Mouse (Mus musculus) ES-Bruce4 (cell line): ENCODE data around the gene Siah2. TPM values are rescaled to one million over a fixed set of nuclear protein-coding genes. Genes with fewer than 3 reads are reported as not detected.

Experiments used
- H3K27ac ChIP-seq: 2 replicates; pipeline ENCODE4 v1.5.1; 2012; ENCODE audit warnings: low read length, inconsistent platforms; ENCODE audit not compliant: insufficient read depth
- H3K27me3 ChIP-seq: 2 replicates; pipeline ENCODE4 v1.6.1; 2012; ENCODE audit warnings: mild to moderate bottlenecking, low read length, inconsistent platforms; ENCODE audit not compliant: control insufficient read depth, poor library complexity, insufficient read depth, severe bottlenecking
- H3K36me3 ChIP-seq: 2 replicates; pipeline ENCODE4 v1.6.1; 2012; ENCODE audit warnings: inconsistent platforms, mild to moderate bottlenecking, low read length, moderate library complexity; ENCODE audit not compliant: control insufficient read depth, poor library complexity, insufficient read depth, severe bottlenecking
- H3K4me1 ChIP-seq: one replicate; pipeline ENCODE4 v1.8.1; 2011; ENCODE audit warnings: low read length; ENCODE audit not compliant: control insufficient read depth, insufficient read depth
- H3K4me3 ChIP-seq: 2 replicates; pipeline ENCODE4 v1.5.1; 2011; ENCODE audit warnings: low read depth, mild to moderate bottlenecking, low read length
- H3K9ac ChIP-seq: 2 replicates; pipeline ENCODE4 v1.6.1; 2012; ENCODE audit warnings: low read depth, mild to moderate bottlenecking, inconsistent platforms; ENCODE audit not compliant: poor library complexity, severe bottlenecking
- H3K9me3 ChIP-seq: replicated peaks from 2 replicates; pipeline ENCODE4 v1.6.1; 2012; ENCODE audit warnings: mild to moderate bottlenecking, low read length, inconsistent platforms; ENCODE audit not compliant: control insufficient read depth, poor library complexity, insufficient read depth, severe bottlenecking
- CTCF ChIP-seq: IDR thresholded peaks from one replicate; pipeline ENCODE4 v1.8.1; 2011; ENCODE audit warnings: low read depth, low read length
- EP300 ChIP-seq: IDR thresholded peaks from 2 replicates; pipeline ENCODE4 v1.6.1; 2011; ENCODE audit warnings: low read depth, low read length; ENCODE audit not compliant: insufficient read depth
- POLR2A ChIP-seq: IDR thresholded peaks from one replicate; pipeline ENCODE4 v1.8.1; 2011; ENCODE audit warnings: low read length; ENCODE audit not compliant: insufficient read depth
- polyA plus RNA-seq: library from polyadenylated mRNA; stranded (reverse); fragments of >200 nt; gene quantifications from 2 replicates; pipeline ENCODE4 v1.2.4, GENCODE M21; 2011; ENCODE audit warnings: low read depth; ENCODE audit not compliant: missing spikeins, insufficient read depth, insufficient read length

The Siah2 gene
- polyA plus RNA-seq, 1 experiment, result 8.9 TPM

GRCm38 (mm10) chr3:58716705-58717104 is 24.5 kb upstream of the Siah2 start:
- Histone ChIP-seq H3K27ac (no peak overlapping the region), H3K4me3 (no peak overlapping the region), H3K9ac (no peak overlapping the region), H3K27me3 (no peaks in the 10 kb centered on the region), H3K4me1 (no peaks in the 10 kb centered on the region), H3K9me3 (0 out of 2 replicates have a peak, but pooled peaks cover 2% of the 10 kb centered on the region), H3K36me3 (no peaks in the 10 kb centered on the region)
- TF ChIP-seq EP300 (no peak), CTCF (no peak), POLR2A (no peak)

- Histone ChIP-seq H3K9me3 (0 out of 2 replicates have a peak, but pooled peaks cover 2% of the 10 kb centered on the region), H3K9ac (no peak overlapping the region), H3K4me3 (no peak overlapping the region), H3K27me3 (no peaks in the 10 kb centered on the region), H3K4me1 (no peaks in the 10 kb centered on the region), H3K36me3 (no peaks in the 10 kb centered on the region), H3K27ac (no peak overlapping the region)
- TF ChIP-seq EP300 (no peak), CTCF (no peak), POLR2A (no peak)
These were observed 22.6 kb upstream of the Siah2 start for GRCm38 (mm10) chr3:58714767-58715166.

GRCm38 (mm10) chr3:58714034-58714433 is 21.8 kb upstream of the Siah2 start:
- no peak overlapping the region for H3K4me3 ChIP-seq
- H3K9ac ChIP-seq, result no peak overlapping the region
- TF ChIP-seq EP300, result no peak
- TF ChIP-seq POLR2A, result no peak
- no peak for TF ChIP-seq CTCF
- no peaks in the 10 kb centered on the region for H3K4me1 ChIP-seq
- H3K36me3 ChIP-seq, result no peaks in the 10 kb centered on the region
- 0 out of 2 replicates have a peak, but pooled peaks cover 2% of the 10 kb centered on the region for H3K9me3 ChIP-seq
- no peaks in the 10 kb centered on the region for H3K27me3 ChIP-seq
- no peak overlapping the region for H3K27ac ChIP-seq

- TF ChIP-seq EP300 (no peak), CTCF (no peak), POLR2A (no peak)
These were observed 21.0 kb upstream of the Siah2 start for GRCm38 (mm10) chr3:58713191-58713590.

GRCm38 (mm10) chr3:58704547-58704946 is 12.3 kb upstream of the Siah2 start:
- Histone ChIP-seq H3K4me3 (no peak overlapping the region), H3K9ac (no peak overlapping the region), H3K9me3 (no peaks in the 10 kb centered on the region), H3K27ac (no peak overlapping the region), H3K4me1 (no peaks in the 10 kb centered on the region), H3K36me3 (no peaks in the 10 kb centered on the region), H3K27me3 (no peaks in the 10 kb centered on the region; the same call in 1 of the 2 replicates)
- TF ChIP-seq CTCF (no peak), EP300 (no peak), POLR2A (no peak)

More at GRCm38 (mm10) chr3:58713191-58713590, 21.0 kb upstream of the Siah2 start:
- H3K36me3 ChIP-seq, result no peaks in the 10 kb centered on the region
- H3K9ac ChIP-seq, result no peak overlapping the region
- no peaks in the 10 kb centered on the region for H3K4me1 ChIP-seq
- no peak overlapping the region for H3K4me3 ChIP-seq
- no peaks in the 10 kb centered on the region for H3K27me3 ChIP-seq
- no peak overlapping the region for H3K27ac ChIP-seq
- H3K9me3 ChIP-seq, result 0 out of 2 replicates have a peak, but pooled peaks cover 2% of the 10 kb centered on the region

- no peak for TF ChIP-seq CTCF
- no peak for TF ChIP-seq POLR2A
- TF ChIP-seq EP300, result no peak
- Histone ChIP-seq H3K9ac (no peak overlapping the region), H3K4me1 (no peaks in the 10 kb centered on the region), H3K9me3 (no peaks in the 10 kb centered on the region), H3K36me3 (no peaks in the 10 kb centered on the region), H3K27me3 (no peaks in the 10 kb centered on the region; the same call in 1 of the 2 replicates), H3K4me3 (no peak overlapping the region), H3K27ac (no peak overlapping the region)
These were observed 11.5 kb upstream of the Siah2 start for GRCm38 (mm10) chr3:58703748-58704147.
